Mouse (Mus musculus): ENCODE results near the gene 1600014C23Rik.

DNA sequence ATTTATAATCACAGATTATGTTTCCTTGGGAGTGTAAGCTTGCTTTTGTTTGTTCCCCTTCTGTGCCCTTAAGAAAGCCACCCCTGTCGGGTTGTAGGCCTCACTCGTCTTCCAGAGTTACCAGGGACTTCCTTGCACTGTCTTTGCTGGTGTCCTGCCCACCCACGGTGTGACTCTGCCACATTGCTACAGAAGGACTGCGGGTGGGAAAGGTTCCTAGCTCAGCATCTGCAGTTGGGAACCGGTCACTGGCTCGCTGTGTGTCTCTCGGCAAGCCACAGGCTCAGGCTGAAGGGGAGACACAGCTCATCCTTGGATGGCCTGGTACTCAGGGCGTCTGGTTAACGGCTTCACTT, 32.4 kb downstream of the 1600014C23Rik start:
- TF ChIP-seq EP300 (IDR thresholded peaks at IDR 0.05) = no peak
- no peak for TF ChIP-seq CTCF (IDR thresholded peaks at IDR 0.05)

All from lung, postnatal 0 days (tissue).